Mouse (Mus musculus): ENCODE measurements around the gene Plod2. TPM values are rescaled to one million over a fixed set of nuclear protein-coding genes. Genes with fewer than 3 reads are reported as not detected.

Plod2 gene
- polyA plus RNA-seq, 1 experiment, result 14.8 TPM

- H3K36me3 ChIP-seq (ENCODE audit: control insufficient read depth, insufficient read depth), result peaks cover 13% of the 10 kb centered on the region
Measured at GRCm38 (mm10) chr9:92548603-92549002, 6.6 kb downstream of the Plod2 start.

GRCm38 (mm10) chr9:92549811-92550490 lies 7.9 kb downstream of the Plod2 start:
- no peaks in the 10 kb centered on the region for H3K27me3 ChIP-seq (ENCODE audit: control insufficient read depth, insufficient read depth, insufficient read length)
- peaks cover 94% of the 10 kb centered on the region for H3K79me2 ChIP-seq (ENCODE audit: control insufficient read depth, insufficient read depth)
- no peak overlapping the region for H3ac ChIP-seq (ENCODE audit: control insufficient read depth, insufficient read length, low read depth)
- peaks cover 13% of the 10 kb centered on the region for H3K36me3 ChIP-seq (ENCODE audit: control insufficient read depth, insufficient read depth)
- H3K79me3 ChIP-seq (ENCODE audit: low read depth), result peaks cover 46% of the 10 kb centered on the region
- no peak overlapping the region for H3K4me3 ChIP-seq (ENCODE audit: insufficient read depth, poor library complexity, severe bottlenecking)
- no peak for TF ChIP-seq USF1 (IDR thresholded peaks at IDR 0.05; ENCODE audit: low read depth)
- no peak for TF ChIP-seq MYOG (IDR thresholded peaks at IDR 0.05; ENCODE audit: control insufficient read depth, extremely low read depth, insufficient read length)
- no peak for TF ChIP-seq FOSL1 (IDR thresholded peaks at IDR 0.05; ENCODE audit: insufficient read depth, low read length, poor library complexity, severe bottlenecking)
- TF ChIP-seq MYOD1 (IDR thresholded peaks at IDR 0.05; ENCODE audit: control insufficient read depth, insufficient read length, low read depth), result no peak
- TF ChIP-seq MAX (IDR thresholded peaks at IDR 0.05), result no peak
- no peak for TF ChIP-seq CEBPB (IDR thresholded peaks at IDR 0.05; ENCODE audit: low read depth)
- no peak for TF ChIP-seq CTCF (IDR thresholded peaks at IDR 0.05; ENCODE audit: control insufficient read depth, insufficient read depth, insufficient read length)

More at GRCm38 (mm10) chr9:92548603-92549002, 6.6 kb downstream of the Plod2 start:
- Histone ChIP-seq H3ac (ENCODE audit: control insufficient read depth, insufficient read length, low read depth) (no peak overlapping the region), H3K27me3 (ENCODE audit: control insufficient read depth, insufficient read depth, insufficient read length) (no peaks in the 10 kb centered on the region), H3K79me2 (ENCODE audit: control insufficient read depth, insufficient read depth) (peaks cover 97% of the 10 kb centered on the region), H3K79me3 (ENCODE audit: low read depth) (peaks cover 56% of the 10 kb centered on the region), H3K4me3 (ENCODE audit: insufficient read depth, poor library complexity, severe bottlenecking) (no peak overlapping the region)
- TF ChIP-seq MAX (IDR thresholded peaks at IDR 0.05) (no peak), CEBPB (IDR thresholded peaks at IDR 0.05; ENCODE audit: low read depth) (no peak), MYOG (IDR thresholded peaks at IDR 0.05; ENCODE audit: control insufficient read depth, extremely low read depth, insufficient read length) (no peak), USF1 (IDR thresholded peaks at IDR 0.05; ENCODE audit: low read depth) (no peak), MYOD1 (IDR thresholded peaks at IDR 0.05; ENCODE audit: control insufficient read depth, insufficient read length, low read depth) (no peak), CTCF (IDR thresholded peaks at IDR 0.05; ENCODE audit: control insufficient read depth, insufficient read depth, insufficient read length) (no peak), FOSL1 (IDR thresholded peaks at IDR 0.05; ENCODE audit: insufficient read depth, low read length, poor library complexity, severe bottlenecking) (no peak)

GRCm38 (mm10) chr9:92550981-92551380 lies 9.0 kb downstream of the Plod2 start:
- no peak for TF ChIP-seq MYOD1 (IDR thresholded peaks at IDR 0.05; ENCODE audit: control insufficient read depth, insufficient read length, low read depth)
- TF ChIP-seq CEBPB (IDR thresholded peaks at IDR 0.05; ENCODE audit: low read depth), result no peak
- no peak for TF ChIP-seq USF1 (IDR thresholded peaks at IDR 0.05; ENCODE audit: low read depth)
- no peak for TF ChIP-seq CTCF (IDR thresholded peaks at IDR 0.05; ENCODE audit: control insufficient read depth, insufficient read depth, insufficient read length)
- TF ChIP-seq MAX (IDR thresholded peaks at IDR 0.05), result no peak
- TF ChIP-seq MYOG (IDR thresholded peaks at IDR 0.05; ENCODE audit: control insufficient read depth, extremely low read depth, insufficient read length), result no peak
- TF ChIP-seq FOSL1 (IDR thresholded peaks at IDR 0.05; ENCODE audit: insufficient read depth, low read length, poor library complexity, severe bottlenecking), result no peak
- H3K79me2 ChIP-seq (ENCODE audit: control insufficient read depth, insufficient read depth), result peaks cover 94% of the 10 kb centered on the region
- H3K4me3 ChIP-seq (ENCODE audit: insufficient read depth, poor library complexity, severe bottlenecking), result no peak overlapping the region

GRCm38 (mm10) chr9:92551666-92552065 lies 9.6 kb downstream of the Plod2 start:
- H3K79me2 ChIP-seq (ENCODE audit: control insufficient read depth, insufficient read depth), result peaks cover 94% of the 10 kb centered on the region
- no peaks in the 10 kb centered on the region for H3K27me3 ChIP-seq (ENCODE audit: control insufficient read depth, insufficient read depth, insufficient read length)
- peaks cover 32% of the 10 kb centered on the region for H3K79me3 ChIP-seq (ENCODE audit: low read depth)
- no peak for TF ChIP-seq CTCF (IDR thresholded peaks at IDR 0.05; ENCODE audit: control insufficient read depth, insufficient read depth, insufficient read length)
- TF ChIP-seq USF1 (IDR thresholded peaks at IDR 0.05; ENCODE audit: low read depth), result no peak
- peaks cover 13% of the 10 kb centered on the region for H3K36me3 ChIP-seq (ENCODE audit: control insufficient read depth, insufficient read depth)
- H3ac ChIP-seq (ENCODE audit: control insufficient read depth, insufficient read length, low read depth), result no peak overlapping the region
- no peak overlapping the region for H3K4me3 ChIP-seq (ENCODE audit: insufficient read depth, poor library complexity, severe bottlenecking)

More at GRCm38 (mm10) chr9:92550981-92551380, 9.0 kb downstream of the Plod2 start:
- Histone ChIP-seq H3K79me3 (ENCODE audit: low read depth) (peaks cover 39% of the 10 kb centered on the region), H3K36me3 (ENCODE audit: control insufficient read depth, insufficient read depth) (peaks cover 13% of the 10 kb centered on the region), H3K27me3 (ENCODE audit: control insufficient read depth, insufficient read depth, insufficient read length) (no peaks in the 10 kb centered on the region), H3ac (ENCODE audit: control insufficient read depth, insufficient read length, low read depth) (no peak overlapping the region)

GRCm38 (mm10) chr9:92552691-92553090 lies 10.7 kb downstream of the Plod2 start:
- Histone ChIP-seq H3K4me3 (ENCODE audit: insufficient read depth, poor library complexity, severe bottlenecking) (no peak overlapping the region), H3ac (ENCODE audit: control insufficient read depth, insufficient read length, low read depth) (no peak overlapping the region), H3K79me2 (ENCODE audit: control insufficient read depth, insufficient read depth) (peaks cover 94% of the 10 kb centered on the region), H3K27me3 (ENCODE audit: control insufficient read depth, insufficient read depth, insufficient read length) (no peaks in the 10 kb centered on the region), H3K36me3 (ENCODE audit: control insufficient read depth, insufficient read depth) (peaks cover 11% of the 10 kb centered on the region), H3K79me3 (ENCODE audit: low read depth) (peaks cover 33% of the 10 kb centered on the region)
- no peak for TF ChIP-seq MYOD1 (IDR thresholded peaks at IDR 0.05; ENCODE audit: control insufficient read depth, insufficient read length, low read depth)
- TF ChIP-seq CTCF (IDR thresholded peaks at IDR 0.05; ENCODE audit: control insufficient read depth, insufficient read depth, insufficient read length), result no peak
- TF ChIP-seq MAX (IDR thresholded peaks at IDR 0.05), result no peak
- TF ChIP-seq CEBPB (IDR thresholded peaks at IDR 0.05; ENCODE audit: low read depth), result no peak
- no peak for TF ChIP-seq MYOG (IDR thresholded peaks at IDR 0.05; ENCODE audit: control insufficient read depth, extremely low read depth, insufficient read length)
- no peak for TF ChIP-seq USF1 (IDR thresholded peaks at IDR 0.05; ENCODE audit: low read depth)
- TF ChIP-seq FOSL1 (IDR thresholded peaks at IDR 0.05; ENCODE audit: insufficient read depth, low read length, poor library complexity, severe bottlenecking), result no peak

Measured in C2C12 (cell line).